Mouse (Mus musculus): ENCODE results near the gene Rtkn.

The Rtkn gene

GRCm38 (mm10) chr6:83172240-83172920, 37.1 kb downstream of the Rtkn start:
- peak; percentile 38 for DNase-seq (ENCODE audit: low spot score)

- no peak for DNase-seq (ENCODE audit: low spot score)
These were observed 40.7 kb downstream of the Rtkn start for GRCm38 (mm10) chr6:83175996-83176395.

GRCm38 (mm10) chr6:83179390-83180117, 44.3 kb downstream of the Rtkn start:
- no peak for DNase-seq (ENCODE audit: low spot score)

- DNase-seq (ENCODE audit: low spot score), result peak; percentile 30
These were observed 45.3 kb downstream of the Rtkn start for GRCm38 (mm10) chr6:83180605-83181004.

GRCm38 (mm10) chr6:83184858-83185435, 49.7 kb downstream of the Rtkn start:
- DNase-seq (ENCODE audit: low spot score), result peak; percentile 49

GRCm38 (mm10) chr6:83185895-83186861, 50.9 kb downstream of the Rtkn start:
- DNase-seq (ENCODE audit: low spot score), result no peak

GRCm38 (mm10) chr6:83186946-83187345, 51.7 kb downstream of the Rtkn start:
- no peak for DNase-seq (ENCODE audit: low spot score)

GRCm38 (mm10) chr6:83193571-83193970, 58.3 kb downstream of the Rtkn start:
- no peak for DNase-seq (ENCODE audit: low spot score)

- no peak for DNase-seq (ENCODE audit: low spot score)
These were observed 62.2 kb downstream of the Rtkn start for GRCm38 (mm10) chr6:83197345-83198004.
